Mouse (Mus musculus) cortical plate, adult 2 months (tissue): ENCODE measurements around the gene Ralgapa1.

Experiments used
- CTCF ChIP-seq: fragments of 200-500 bp; IDR thresholded peaks from 2 replicates; pipeline ENCODE4 v1.5.1; 2011; ENCODE audit warnings: mild to moderate bottlenecking, control low read depth, low read length; ENCODE audit not compliant: insufficient read depth; ENCODE audit errors: extremely low read depth
- POLR2A ChIP-seq: fragments of 200-500 bp; IDR thresholded peaks from 2 replicates; pipeline ENCODE4 v1.6.1; 2011; ENCODE audit warnings: mild to moderate bottlenecking, low read length, control low read depth; ENCODE audit not compliant: insufficient read depth; ENCODE audit errors: extremely low read depth

GRCm38 (mm10) chr12:55785252-55785651 is 35.7 kb downstream of the Ralgapa1 start:
- TF ChIP-seq CTCF (no peak), POLR2A (no peak)
